Mouse (Mus musculus) midbrain, postnatal 0 days (tissue): Measurements from ENCODE around the gene Cyp4f15. TPM values are rescaled to one million over a fixed set of nuclear protein-coding genes. Genes with fewer than 3 reads are reported as not detected.
"Not testable (repeated sequence)": the region's sequence is repeated elsewhere in the genome, so short reads cannot be mapped to it uniquely, and the experiment has no call there.

Experiments
- ATAC-seq: fragments of 200-750 bp; cut with Nextera tagmentation; 2 replicates; pipeline ENCODE4 v1.8.0; 2017; ENCODE audit warnings: moderate number of reproducible peaks, mild to moderate bottlenecking, moderate TSS enrichment, moderate library complexity; ENCODE audit not compliant: low FRiP score
- DNase-seq: peaks from one replicate; pipeline ENCODE4 v3.0.0-alpha.2; 2015; ENCODE audit warnings: low spot score
- H3K27ac ChIP-seq: fragments of 300-500 bp; sonication (generic); 2 replicates; pipeline ENCODE4 v1.5.1; 2014; ENCODE audit warnings: low read depth, mild to moderate bottlenecking, low read length, mixed read lengths
- H3K27me3 ChIP-seq: fragments of 300-500 bp; sonication (generic); 2 replicates; pipeline ENCODE4 v1.6.1; 2014; ENCODE audit warnings: low read length, control low read depth, mixed read lengths; ENCODE audit not compliant: insufficient read depth
- H3K36me3 ChIP-seq: fragments of 300-500 bp; sonication (generic); 2 replicates; pipeline ENCODE4 v1.6.1; 2014; ENCODE audit warnings: low read length, control low read depth, mixed read lengths; ENCODE audit not compliant: insufficient read depth
- H3K4me1 ChIP-seq: fragments of 300-500 bp; sonication (generic); 2 replicates; pipeline ENCODE4 v1.6.1; 2014; ENCODE audit warnings: mild to moderate bottlenecking, control low read depth, antibody characterized with exemption, low read length, mixed read lengths; ENCODE audit not compliant: insufficient read depth
- H3K4me2 ChIP-seq: fragments of 300-500 bp; sonication (generic); 2 replicates; pipeline ENCODE4 v1.6.1; 2014; ENCODE audit warnings: low read depth, mild to moderate bottlenecking, low read length, mixed read lengths; ENCODE audit not compliant: poor library complexity, severe bottlenecking
- H3K4me3 ChIP-seq: fragments of 300-500 bp; sonication (generic); 2 replicates; pipeline ENCODE4 v1.5.1; 2014; ENCODE audit warnings: low read depth, mild to moderate bottlenecking, low read length, moderate library complexity
- H3K9ac ChIP-seq: fragments of 300-500 bp; sonication (generic); replicated peaks from 2 replicates; pipeline ENCODE4 v1.6.1; 2014; ENCODE audit warnings: mild to moderate bottlenecking, low read length, moderate library complexity, mixed read lengths; ENCODE audit not compliant: poor library complexity, severe bottlenecking
- H3K9me3 ChIP-seq: fragments of 300-500 bp; sonication (generic); 2 replicates; pipeline ENCODE4 v1.6.1; 2016; ENCODE audit warnings: low read length, control low read depth
- CTCF ChIP-seq: IDR thresholded peaks from 2 replicates; pipeline ENCODE4 v1.5.1; 2016; ENCODE audit warnings: antibody characterized with exemption, mild to moderate bottlenecking
- WGBS: fragments of 180-500 bp; shearing (Covaris S2); extraction: QIAGEN DNeasy Blood & Tissue Kit; methylation state at CpG from one replicate; pipeline ENCODE4 v1.1.7; 2014; 5-methylcytosine and 5-hydroxymethylcytosine counted together
- polyA plus RNA-seq: library from polyadenylated mRNA; unstranded; fragments of >200 nt; fragmentation: Nextera tagmentation; extraction: Ambion mirVana; gene quantifications from 2 replicates; pipeline ENCODE4 v1.2.1, GENCODE M21; 2015
- total RNA-seq: library from RNA; depleted of rRNA; stranded (reverse); fragments of >200 nt; gene quantifications from 2 replicates; pipeline ENCODE4 v1.2.3, GENCODE M21; 2014

Gene Cyp4f15
- total and polyA plus RNA-seq, 2 experiments from 2014 or later = 2.0 to 22.3 TPM

DNA sequence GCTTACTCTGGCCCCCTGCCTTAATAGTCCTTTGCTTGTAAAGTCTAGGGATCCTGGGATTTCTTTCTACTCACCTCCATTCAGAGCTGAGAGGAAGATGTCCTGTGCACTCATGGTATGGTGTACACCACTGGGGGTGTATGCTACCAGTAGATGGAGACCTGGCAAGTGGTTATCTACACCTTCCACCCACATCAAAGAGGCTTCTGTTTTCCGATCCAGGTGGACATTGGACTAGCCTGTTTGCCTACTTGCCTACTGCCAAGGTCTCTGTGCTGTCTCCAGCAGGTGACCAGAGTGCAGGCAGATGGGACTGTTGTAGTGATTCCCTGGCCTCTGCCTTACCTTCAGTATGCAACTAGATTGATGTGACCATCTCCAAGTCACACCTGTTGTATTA lies 5.5 kb downstream of the Cyp4f15 start:
- no peak overlapping the region for H3K27ac ChIP-seq
- no peaks in the 10 kb centered on the region for H3K36me3 ChIP-seq

DNA sequence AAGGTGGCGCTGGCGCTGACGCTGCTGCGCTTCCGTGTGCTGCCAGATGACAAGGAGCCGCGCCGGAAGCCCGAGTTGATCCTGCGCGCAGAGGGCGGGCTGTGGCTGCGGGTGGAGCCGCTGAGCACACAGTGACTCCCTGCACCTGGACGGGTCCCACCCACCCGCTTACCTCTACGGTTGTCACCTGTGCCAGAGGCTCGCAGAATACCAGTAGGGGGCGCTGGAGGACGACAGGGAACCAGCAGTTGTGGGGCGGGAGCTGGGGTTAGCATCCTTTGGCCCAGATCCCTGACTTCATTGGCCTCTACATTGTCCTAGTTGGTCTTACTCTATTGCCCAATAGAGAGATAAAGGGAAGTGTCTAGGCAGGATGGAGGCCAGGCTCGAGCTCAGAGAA lies 17.4 kb downstream of the Cyp4f15 start:
- DNase-seq (no peak), ATAC-seq (no peak)
- TF ChIP-seq CTCF = no peak
- Histone ChIP-seq H3K36me3 (no peaks in the 10 kb centered on the region), H3K4me1 (no peaks in the 10 kb centered on the region), H3K4me3 (0 out of 2 replicates have a peak overlapping the region, but pooled peaks have one; percentile 3), H3K4me2 (0 out of 2 replicates have a peak overlapping the region, but pooled peaks have one; percentile 18), H3K9me3 (peaks cover 3% of the 10 kb centered on the region; the same call in 1 of the 2 replicates), H3K9ac (no peak overlapping the region), H3K27me3 (no peaks in the 10 kb centered on the region), H3K27ac (no peak overlapping the region)
- WGBS = 30% methylated on average over 22 of the region's 22 CpGs

More for the DNA sequence above, 5.5 kb downstream of the Cyp4f15 start:
- no peaks in the 10 kb centered on the region for H3K27me3 ChIP-seq
- WGBS = 88% methylated on average over 1 of the region's 1 CpGs
- ATAC-seq = no peak
- H3K4me2 ChIP-seq = no peak overlapping the region
- no peak for TF ChIP-seq CTCF
- DNase-seq = no peak
- no peaks in the 10 kb centered on the region for H3K9me3 ChIP-seq
- H3K9ac ChIP-seq = no peak overlapping the region
- H3K4me1 ChIP-seq = no peaks in the 10 kb centered on the region
- H3K4me3 ChIP-seq = no peak overlapping the region

DNA sequence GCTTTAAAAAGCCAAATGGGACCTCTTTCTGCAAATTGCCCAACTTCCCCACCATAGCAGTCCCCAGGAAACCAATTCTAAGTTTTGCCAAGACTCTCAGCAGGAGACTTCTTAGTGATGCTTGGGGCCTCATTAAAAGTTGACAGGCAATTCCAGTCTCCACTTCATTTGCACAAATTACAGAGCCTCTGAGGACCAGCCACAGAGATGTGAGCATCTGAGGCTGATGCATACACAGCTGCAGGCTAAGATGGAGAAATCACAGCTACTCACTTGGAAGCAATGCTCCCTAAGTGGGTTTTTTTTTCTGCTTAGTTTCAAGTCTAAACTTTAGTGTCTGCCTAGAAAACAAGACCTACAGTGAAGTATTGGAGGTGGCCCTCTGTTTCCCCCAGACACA lies 25.1 kb downstream of the Cyp4f15 start:
- H3K4me2 ChIP-seq, H3K27me3 ChIP-seq, H3K4me1 ChIP-seq, H3K36me3 ChIP-seq, ATAC-seq, DNase-seq, H3K9ac ChIP-seq, H3K27ac ChIP-seq, H3K9me3 ChIP-seq, H3K4me3 ChIP-seq: not testable (repeated sequence)

DNA sequence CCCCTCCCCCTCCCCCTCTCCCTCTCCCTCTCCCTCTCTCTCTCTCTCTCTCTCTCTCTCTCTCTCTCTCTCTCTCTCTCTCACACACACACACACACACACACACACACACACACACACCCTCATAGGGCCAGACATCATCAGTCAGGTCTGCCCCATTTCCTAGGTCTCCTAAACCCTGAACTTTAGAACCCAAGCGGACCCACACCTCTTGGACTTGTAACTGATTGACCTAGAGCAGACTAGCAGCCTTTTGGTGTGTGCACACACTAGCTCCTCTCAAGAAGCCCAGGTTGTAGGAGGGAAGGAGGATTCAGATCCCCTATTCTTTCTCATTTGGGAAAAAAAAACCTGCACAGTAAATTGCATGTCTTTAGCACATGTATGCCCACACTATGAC lies 36.7 kb downstream of the Cyp4f15 start:
- H3K4me3 ChIP-seq, H3K9me3 ChIP-seq, H3K4me2 ChIP-seq, H3K4me1 ChIP-seq, H3K9ac ChIP-seq, ATAC-seq, DNase-seq, H3K36me3 ChIP-seq, H3K27me3 ChIP-seq, H3K27ac ChIP-seq: not testable (repeated sequence)
- 86% methylated on average over 1 of the region's 1 CpGs for WGBS

DNA sequence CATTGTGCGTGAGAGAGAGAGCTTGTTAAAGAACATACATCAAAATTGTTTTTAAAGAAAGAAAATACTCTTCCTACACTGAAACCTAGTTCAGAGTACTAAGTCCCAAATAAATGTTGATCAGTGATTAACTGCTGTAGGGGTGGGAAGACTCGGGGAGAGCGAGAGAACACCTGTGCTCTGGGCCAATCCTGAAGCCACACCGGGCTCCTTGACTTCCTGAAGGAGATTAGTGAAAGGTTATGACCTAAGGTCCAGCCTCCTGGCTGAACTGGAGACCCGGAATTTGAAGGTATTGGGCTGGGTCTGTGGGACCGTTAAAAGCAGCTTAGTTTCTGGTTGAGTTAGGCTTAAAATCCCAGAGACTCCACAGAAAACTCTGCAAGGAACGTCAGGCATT lies 37.3 kb downstream of the Cyp4f15 start:
- WGBS = 73% methylated on average over 7 of the region's 7 CpGs
- H3K4me3 ChIP-seq = no peak overlapping the region
- no peaks in the 10 kb centered on the region for H3K36me3 ChIP-seq
- no peak overlapping the region for H3K9ac ChIP-seq
- H3K9me3 ChIP-seq = 0 out of 2 replicates have a peak, but pooled peaks cover 5% of the 10 kb centered on the region
- H3K27ac ChIP-seq = no peak overlapping the region
- DNase-seq (no peak), ATAC-seq (no peak)
- no peak for TF ChIP-seq CTCF
- H3K4me1 ChIP-seq = no peaks in the 10 kb centered on the region
- H3K27me3 ChIP-seq = no peaks in the 10 kb centered on the region
- H3K4me2 ChIP-seq = no peak overlapping the region

DNA sequence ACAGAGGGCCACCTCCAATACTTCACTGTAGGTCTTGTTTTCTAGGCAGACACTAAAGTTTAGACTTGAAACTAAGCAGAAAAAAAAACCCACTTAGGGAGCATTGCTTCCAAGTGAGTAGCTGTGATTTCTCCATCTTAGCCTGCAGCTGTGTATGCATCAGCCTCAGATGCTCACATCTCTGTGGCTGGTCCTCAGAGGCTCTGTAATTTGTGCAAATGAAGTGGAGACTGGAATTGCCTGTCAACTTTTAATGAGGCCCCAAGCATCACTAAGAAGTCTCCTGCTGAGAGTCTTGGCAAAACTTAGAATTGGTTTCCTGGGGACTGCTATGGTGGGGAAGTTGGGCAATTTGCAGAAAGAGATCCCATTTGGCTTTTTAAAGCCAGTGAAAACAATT lies 40.9 kb downstream of the Cyp4f15 start:
- H3K9ac ChIP-seq, H3K27me3 ChIP-seq, ATAC-seq: not testable (repeated sequence)

More for the DNA sequence above, 40.9 kb downstream of the Cyp4f15 start:
- not testable (repeated sequence) for H3K4me1 ChIP-seq, H3K9me3 ChIP-seq, H3K4me2 ChIP-seq, H3K4me3 ChIP-seq, DNase-seq, H3K27ac ChIP-seq, H3K36me3 ChIP-seq
